Mouse (Mus musculus) left cerebral cortex, postnatal 36 days (tissue): Measurements from ENCODE around the gene Astn1. TPM values are rescaled to one million over a fixed set of nuclear protein-coding genes. Genes with fewer than 3 reads are reported as not detected.
A peak's percentile ranks its signal among the peaks of the same experiment; 100 is the strongest.

Experiments used
- DNase-seq, 2 experiments: peaks; one replicate each; pipeline ENCODE4 v3.0.0; 2021 to 2022; ENCODE audit warnings: low spot score in 2 of 2, mixed read lengths in 1 of 2
- intact Hi-C: fragments of 180-260 bp; cut with DNase I; formaldehyde crosslinking; loops from one replicate; pipeline ENCODE4 v1.15.1; 2025
- microRNA-seq: library from miRNA; unstranded; fragments of <30 nt; microRNA quantifications from one replicate; pipeline ENCODE4 v1.2.0, GENCODE M21; 2022
- total RNA-seq, 2 experiments: library from RNA; stranded (reverse); gene quantifications; 2 replicates each; pipeline ENCODE4 v1.2.3; 2021

Astn1 gene
- total RNA-seq, 2 experiments from 2014 or later = 181 to 192 TPM

GRCm38 (mm10) chr1:158687726-158688125, 325.7 kb downstream of the Astn1 start:
- no peak for DNase-seq
- intact Hi-C loops = no loop called here

GRCm38 (mm10) chr1:158697423-158697822, 335.4 kb downstream of the Astn1 start:
- intact Hi-C loops = no loop called here
- no peak for DNase-seq

GRCm38 (mm10) chr1:158697859-158698569, 335.9 kb downstream of the Astn1 start:
- DNase-seq = no peak

GRCm38 (mm10) chr1:158699276-158699675, 337.2 kb downstream of the Astn1 start:
- intact Hi-C loops = no loop called here
- no peak for DNase-seq

More at GRCm38 (mm10) chr1:158697859-158698569, 335.9 kb downstream of the Astn1 start:
- intact Hi-C loops = no loop called here

GRCm38 (mm10) chr1:158700147-158700546, 338.1 kb downstream of the Astn1 start:
- no peak for DNase-seq
- intact Hi-C loops = no loop called here

- no peak for DNase-seq
- intact Hi-C loops = no loop called here
Observed at GRCm38 (mm10) chr1:158701336-158701735, 339.3 kb downstream of the Astn1 start.

- intact Hi-C loops = loop anchor here (1.0 kb wide), 2 partner anchors 240 to 422 kb away; no protein-coding TSS in a partner anchor
- peak; percentile 11 to 22 for DNase-seq
Observed at GRCm38 (mm10) chr1:158713301-158714095, 351.4 kb downstream of the Astn1 start.

GRCm38 (mm10) chr1:158732868-158733496, 370.9 kb downstream of the Astn1 start:
- intact Hi-C loops = no loop called here
- peak; percentile 51 to 68 for DNase-seq

- DNase-seq = no peak
- intact Hi-C loops = no loop called here
Observed at GRCm38 (mm10) chr1:158739132-158739919, 377.3 kb downstream of the Astn1 start.

GRCm38 (mm10) chr1:158740161-158740766, 378.2 kb downstream of the Astn1 start:
- no peak for DNase-seq
- intact Hi-C loops = no loop called here

- peak; percentile 14 to 15 for DNase-seq
- intact Hi-C loops = no loop called here
Observed at GRCm38 (mm10) chr1:158740949-158741348, 378.9 kb downstream of the Astn1 start.

Small RNA genes lying within 50 kb of the gene (microRNA-seq; reads per million reads assigned to microRNA genes)
- gene Mir488 = 356 reads per million, percentile 67 among the genes with 10 or more reads in this experiment

Other genes with a start within 250 kb of the Astn1 start
- gene Brinp2, start 5.9 kb upstream of the Astn1 start, total RNA-seq = 100 to 1,000 TPM; 119 to 123 TPM